Mouse (Mus musculus) R1 (cell line): ENCODE results near the gene Rbm14.
A peak's percentile ranks its signal among the peaks of the same experiment; 100 is the strongest.

ENCODE experiments used
- DNase-seq: peaks from one replicate; pipeline ENCODE4 v3.0.0-alpha.2; 2018; ENCODE audit warnings: low read depth, low spot score

Gene Rbm14

GRCm38 (mm10) chr19:4811063-4811908 lies at the start of gene Rbm14, which contains the start of gene Gm21992:
Gene Rbm14, minus strand, starts transcription at chr19:4811634.
Gene Gm21992, minus strand, starts transcription at chr19:4811612.
- DNase-seq, result peak; percentile 100

GRCm38 (mm10) chr19:4859081-4859480 lies 47.6 kb upstream of the Rbm14 start:
- no peak for DNase-seq

DNA sequence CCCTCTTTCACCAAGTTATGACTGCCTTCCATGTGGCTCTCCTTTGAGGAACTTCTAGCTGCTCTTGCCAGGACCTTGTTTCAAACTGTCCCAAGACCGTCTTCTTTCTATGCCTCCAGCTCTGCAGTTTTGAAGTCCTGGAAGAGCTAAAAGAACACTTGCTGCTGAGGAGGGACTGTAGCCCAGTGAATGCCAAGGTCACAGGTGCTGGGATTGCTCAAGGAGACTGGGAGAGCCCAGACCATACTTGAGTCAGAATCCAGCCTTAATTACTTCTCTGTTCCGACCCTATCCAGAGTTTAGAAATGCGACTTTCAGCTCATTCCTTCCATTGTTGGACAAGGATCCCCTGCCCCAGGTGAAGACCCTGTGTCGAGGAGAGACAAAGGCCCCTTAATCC lies 44.5 kb upstream of the Rbm14 start:
- no peak for DNase-seq

GRCm38 (mm10) chr19:4855470-4855820 lies 44.0 kb upstream of the Rbm14 start:
- no peak for DNase-seq

- peak; percentile 83 for DNase-seq
Measured at GRCm38 (mm10) chr19:4854552-4855469, 43.4 kb upstream of the Rbm14 start, which contains the start of gene Ctsf. Gene Ctsf, plus strand, starts transcription at chr19:4855130.

GRCm38 (mm10) chr19:4850281-4850680 lies 38.8 kb upstream of the Rbm14 start:
- peak; percentile 74 for DNase-seq

DNA sequence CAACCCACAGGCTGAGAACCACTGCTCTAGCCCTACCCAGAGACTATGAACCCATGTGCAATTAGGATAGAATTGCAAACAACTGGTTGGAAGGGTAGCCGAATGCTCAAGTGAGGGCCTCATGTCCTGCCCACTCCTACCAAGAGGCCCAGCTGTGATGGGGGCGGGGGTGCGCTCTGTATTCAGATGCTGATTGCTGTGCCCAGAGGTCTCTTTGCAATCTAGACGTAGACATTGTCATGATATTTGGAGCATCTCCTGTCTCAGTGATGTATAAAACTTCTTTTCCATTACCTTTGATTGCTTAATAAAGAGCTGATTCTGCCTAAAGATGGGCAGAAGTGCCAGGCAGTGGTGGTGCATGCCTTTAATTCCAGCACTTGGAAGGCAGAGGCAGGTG lies 38.4 kb upstream of the Rbm14 start:
- peak; percentile 92 for DNase-seq

DNA sequence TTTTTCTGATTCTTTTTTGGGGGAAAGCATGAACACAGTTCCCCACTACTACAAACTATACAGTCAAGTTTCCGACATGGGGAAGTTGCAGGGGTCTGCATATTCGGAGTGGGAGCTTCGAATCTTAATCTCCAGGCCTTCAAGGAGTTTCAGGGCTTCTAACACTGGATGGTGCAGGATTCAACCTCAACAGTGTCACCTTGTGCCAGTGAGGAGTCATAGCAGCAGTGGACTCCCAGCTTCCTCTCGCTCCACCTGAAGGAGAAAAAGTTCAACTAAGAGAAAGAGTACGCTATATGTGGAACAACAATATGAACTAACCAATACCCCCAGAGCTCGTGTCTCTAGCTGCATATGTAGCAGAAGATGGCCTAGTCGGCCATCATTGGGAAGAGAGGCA lies 36.1 kb upstream of the Rbm14 start:
- DNase-seq, result peak; percentile 72

GRCm38 (mm10) chr19:4845846-4846245 lies 34.4 kb upstream of the Rbm14 start:
- DNase-seq, result no peak

- DNase-seq, result no peak
Measured at GRCm38 (mm10) chr19:4842611-4843010, 31.2 kb upstream of the Rbm14 start.

DNA sequence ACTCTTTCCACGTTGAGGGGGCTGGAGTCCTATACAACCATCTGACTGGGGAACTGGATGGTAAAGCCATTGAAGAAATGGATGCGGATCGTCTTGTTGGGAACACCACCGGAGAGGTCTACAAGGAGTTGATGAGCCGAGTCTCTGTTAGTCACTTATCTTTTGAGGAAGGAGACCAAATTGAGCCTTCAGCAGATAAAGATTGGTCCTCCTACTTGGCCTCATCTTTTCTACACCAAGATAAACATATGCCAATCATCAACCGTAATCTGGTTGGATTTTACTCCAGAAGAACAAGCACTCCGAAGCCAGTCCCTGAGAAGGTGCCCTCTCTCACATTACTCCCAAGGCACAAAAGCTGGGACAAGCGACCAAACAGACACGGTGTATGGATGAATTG lies 29.4 kb upstream of the Rbm14 start:
- no peak for DNase-seq

GRCm38 (mm10) chr19:4839149-4839548 lies 27.7 kb upstream of the Rbm14 start, which contains the start of the genes Ccs and Ccdc87:
Gene Ccs, minus strand, starts transcription at chr19:4839332.
Gene Ccdc87, plus strand, starts transcription at chr19:4839366.
- DNase-seq, result peak; percentile 98

DNA sequence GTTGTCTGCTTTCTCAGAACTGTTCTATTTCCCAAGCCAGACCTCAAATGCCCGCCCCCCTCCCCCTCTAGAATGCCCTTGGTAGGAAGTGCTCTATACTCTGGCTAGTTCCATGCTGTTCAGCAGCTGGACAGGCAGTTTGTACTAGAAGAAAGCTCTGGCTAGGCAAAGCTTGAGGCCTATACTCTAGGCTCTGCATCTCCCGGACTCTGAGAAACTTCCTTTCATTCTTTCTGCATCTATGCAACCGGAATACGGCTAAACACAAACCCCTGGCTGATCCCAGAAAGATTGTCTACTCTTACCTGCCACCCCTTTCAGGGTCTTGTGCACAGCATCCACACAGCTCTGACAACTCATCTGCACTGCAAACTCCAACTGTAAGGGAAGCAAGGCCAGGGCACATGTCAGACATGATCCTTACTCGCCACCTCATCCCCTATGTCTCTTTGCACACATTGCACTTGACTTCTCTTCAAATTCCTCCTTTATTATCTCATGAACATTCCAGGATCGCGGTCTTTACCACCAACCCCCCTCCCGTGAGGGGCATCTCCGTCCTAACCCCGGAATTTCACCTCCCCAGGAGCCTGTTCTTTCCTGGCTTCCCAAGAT lies 27.2 kb upstream of the Rbm14 start:
- no peak for DNase-seq

DNA sequence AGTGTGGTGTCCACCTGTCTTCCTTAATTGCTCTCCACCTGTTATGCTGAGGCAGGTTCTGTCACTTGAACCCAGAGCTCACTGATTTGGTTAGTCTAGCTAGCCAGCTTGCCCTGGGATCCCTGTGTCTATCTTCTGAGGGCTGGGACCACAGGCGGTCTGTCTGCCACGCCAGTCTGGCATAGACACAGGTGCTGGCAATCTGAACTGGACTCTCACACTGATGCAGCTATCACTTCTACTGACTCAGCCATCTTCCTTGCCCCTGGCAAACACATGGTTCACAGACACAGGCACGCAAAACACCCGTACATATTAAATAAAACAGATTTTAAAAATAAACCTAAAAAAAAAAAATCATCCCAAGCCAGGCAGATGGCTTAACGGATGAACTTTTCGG lies 25.6 kb upstream of the Rbm14 start:
- no peak for DNase-seq

DNA sequence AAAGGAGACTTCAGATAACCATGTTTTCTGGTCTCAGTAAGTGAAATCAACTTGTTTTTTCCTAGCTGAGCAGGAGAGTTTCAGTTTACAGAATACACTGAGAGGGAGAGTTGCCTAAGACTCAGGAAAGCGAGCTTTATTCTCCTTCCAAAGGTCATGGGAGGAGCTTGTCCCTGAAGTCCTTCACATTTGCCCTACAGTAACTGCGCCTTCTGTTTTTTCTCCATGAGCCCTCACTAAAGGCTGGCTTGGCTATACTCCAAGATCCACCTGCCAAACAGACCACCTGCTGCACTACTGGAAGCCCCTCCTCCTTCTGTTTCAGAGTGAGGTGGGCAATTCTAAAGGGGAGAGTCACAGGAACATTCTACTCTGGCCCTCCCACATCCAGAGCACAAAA lies 24.7 kb upstream of the Rbm14 start:
- DNase-seq, result peak; percentile 66

GRCm38 (mm10) chr19:4833977-4834376 lies 22.5 kb upstream of the Rbm14 start:
- DNase-seq, result no peak

- no peak for DNase-seq
Measured at GRCm38 (mm10) chr19:4829156-4829555, 17.7 kb upstream of the Rbm14 start.

DNA sequence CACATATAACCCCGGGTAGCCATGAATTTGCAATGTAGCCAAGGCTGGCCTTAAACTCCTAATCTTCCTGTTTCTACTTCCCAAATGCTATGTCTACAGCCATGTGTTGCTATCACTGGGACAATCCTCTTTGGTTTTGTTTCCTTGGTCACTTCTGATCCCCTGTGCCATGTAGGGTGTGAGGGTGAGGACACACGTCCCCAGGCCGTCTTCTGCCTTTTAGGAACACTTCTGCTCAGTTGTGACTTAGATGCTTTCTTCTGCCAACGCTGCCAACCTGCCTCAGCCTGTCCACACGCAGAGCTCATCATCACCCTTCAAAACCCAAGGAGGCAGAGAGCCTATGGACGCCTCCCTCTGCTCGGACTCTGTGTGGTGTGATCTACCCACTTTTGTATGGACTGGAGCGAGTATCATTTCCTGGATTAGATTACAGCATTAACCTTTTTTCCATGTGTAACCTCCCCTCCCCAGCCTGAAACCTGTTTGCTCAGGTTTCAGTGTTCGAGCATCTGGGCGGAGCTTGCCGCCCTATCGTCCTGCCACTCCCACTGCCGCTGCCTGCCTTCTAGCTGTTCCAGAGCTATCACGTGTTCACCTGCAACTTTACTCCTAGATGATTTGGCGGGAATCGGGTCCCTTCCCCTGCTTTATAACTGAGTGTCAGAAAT lies 17.1 kb upstream of the Rbm14 start:
- peak; percentile 90 for DNase-seq

GRCm38 (mm10) chr19:4820678-4821303 lies 9.4 kb upstream of the Rbm14 start:
- no peak for DNase-seq

- DNase-seq, result peak; percentile 75
Measured at GRCm38 (mm10) chr19:4817182-4817835, 5.9 kb upstream of the Rbm14 start.
